Mouse (Mus musculus): Measurements from ENCODE around the gene Olfr853. TPM values are rescaled to one million over a fixed set of nuclear protein-coding genes. Genes with fewer than 3 reads are reported as not detected.

Gene Olfr853
- not detected for total RNA-seq (2021)

- no peak for DNase-seq (ENCODE audit: low spot score)
- intact Hi-C loops (cut with DNase I): no loop called here
These were observed at the start of gene Olfr853 for GRCm38 (mm10) chr9:19540976-19541375. Gene Olfr853 (minus strand): TSS chr9:19541076.

GRCm38 (mm10) chr9:19582317-19582716 lies 41.4 kb upstream of the Olfr853 start, which contains the start of gene Olfr855:
Gene Olfr855 (plus strand): TSS chr9:19582617.
- no peak for DNase-seq (ENCODE audit: low spot score)
- intact Hi-C loops (cut with DNase I): no loop called here

GRCm38 (mm10) chr9:19567282-19567681 lies 26.4 kb upstream of the Olfr853 start, which contains the start of gene Olfr854:
Gene Olfr854 (minus strand): TSS chr9:19567382.
- no peak for DNase-seq (ENCODE audit: low spot score)
- intact Hi-C loops (cut with DNase I): no loop called here

GRCm38 (mm10) chr9:19492995-19493394 lies 47.9 kb downstream of the Olfr853 start, which contains the start of gene Olfr851:
Gene Olfr851 (plus strand): TSS chr9:19493295.
- intact Hi-C loops (cut with DNase I): no loop called here
- DNase-seq (ENCODE audit: low spot score): no peak

Other genes with a start within 250 kb of the Olfr853 start
- not detected for gene Olfr844, start 224.7 kb downstream of the Olfr853 start, total RNA-seq (2021)
- gene Olfr845, start 204.6 kb downstream of the Olfr853 start, total RNA-seq (2021): not detected
- gene Olfr846, start 177.1 kb downstream of the Olfr853 start, total RNA-seq (2021): not detected
- gene Olfr847, start 162.4 kb downstream of the Olfr853 start, total RNA-seq (2021): not detected
- gene Olfr849, start 100.8 kb downstream of the Olfr853 start, total RNA-seq (2021): not detected
- gene Olfr850, start 62.8 kb downstream of the Olfr853 start, total RNA-seq (2021): not detected
- gene Olfr851, start 47.8 kb downstream of the Olfr853 start, total RNA-seq (2021): not detected
- not detected for gene Olfr854, start 26.3 kb upstream of the Olfr853 start, total RNA-seq (2021)
- not detected for gene Olfr855, start 41.5 kb upstream of the Olfr853 start, total RNA-seq (2021)
- 10 to 100 TPM; 13.4 to 14.6 TPM for gene Zfp317, start 81.0 kb upstream of the Olfr853 start, total RNA-seq (2021)
- gene Olfr857, start 168.4 kb upstream of the Olfr853 start, total RNA-seq (2021): not detected
- gene Olfr58, start 239.2 kb upstream of the Olfr853 start, total RNA-seq (2021): not detected

Data from heart, postnatal 25 days (tissue).